Mouse (Mus musculus) liver, adult (tissue): ENCODE measurements around the gene Sept11.

Experiments
- GATA4 ChIP-seq: IDR thresholded peaks from 2 replicates; pipeline ENCODE4 v1.6.1; 2014; ENCODE audit warnings: mild to moderate bottlenecking, low read length; ENCODE audit not compliant: insufficient replicate concordance

Sept11 gene

DNA sequence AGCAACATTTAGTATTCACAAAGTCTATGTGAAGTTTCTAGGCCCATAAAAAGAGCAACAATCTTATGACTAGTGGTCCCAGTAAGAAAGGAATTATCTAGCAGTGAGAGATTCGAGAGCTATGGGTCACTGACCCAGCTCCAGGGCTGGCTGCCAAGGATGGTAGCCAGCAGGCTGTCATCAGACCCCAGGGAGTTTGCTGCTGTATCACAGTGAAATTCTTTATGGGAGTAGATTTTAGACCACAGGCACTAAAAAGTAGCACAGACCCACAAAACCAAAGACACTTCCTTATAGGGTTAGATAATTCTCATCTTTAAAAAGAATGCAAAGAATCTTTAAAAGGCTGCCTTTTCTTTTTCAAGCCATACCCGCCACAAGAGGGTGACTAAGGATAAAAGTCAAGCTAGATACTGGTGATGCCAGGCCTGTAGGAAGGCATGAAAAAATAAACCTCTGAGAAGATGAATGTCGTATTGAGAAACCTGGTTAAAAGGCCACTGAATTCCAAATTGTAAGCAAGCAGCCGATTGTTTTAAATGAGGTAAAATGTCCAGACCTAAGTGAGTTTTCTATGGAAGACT is 8.1 kb upstream of the Sept11 start:
- TF ChIP-seq GATA4: no peak

DNA sequence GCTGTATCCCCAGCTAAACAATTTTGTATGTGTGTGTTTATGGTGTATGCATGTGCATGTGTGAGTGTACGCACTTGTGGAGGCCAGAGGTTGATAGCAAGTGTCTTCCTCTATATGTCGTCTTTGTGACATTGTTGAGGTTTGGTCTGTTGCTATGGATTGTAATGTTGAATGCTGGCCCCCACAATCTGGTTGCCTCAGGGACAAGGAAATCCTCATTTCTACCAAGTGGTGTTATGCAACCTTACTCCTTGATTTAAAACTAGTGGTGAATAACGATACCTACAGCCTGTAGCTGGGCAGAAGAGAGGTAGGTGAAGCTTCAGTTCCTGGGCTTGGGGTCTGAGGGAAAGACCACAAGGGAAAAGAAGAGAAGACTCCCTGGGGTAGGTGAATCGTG is 7.3 kb upstream of the Sept11 start:
- TF ChIP-seq GATA4: no peak

DNA sequence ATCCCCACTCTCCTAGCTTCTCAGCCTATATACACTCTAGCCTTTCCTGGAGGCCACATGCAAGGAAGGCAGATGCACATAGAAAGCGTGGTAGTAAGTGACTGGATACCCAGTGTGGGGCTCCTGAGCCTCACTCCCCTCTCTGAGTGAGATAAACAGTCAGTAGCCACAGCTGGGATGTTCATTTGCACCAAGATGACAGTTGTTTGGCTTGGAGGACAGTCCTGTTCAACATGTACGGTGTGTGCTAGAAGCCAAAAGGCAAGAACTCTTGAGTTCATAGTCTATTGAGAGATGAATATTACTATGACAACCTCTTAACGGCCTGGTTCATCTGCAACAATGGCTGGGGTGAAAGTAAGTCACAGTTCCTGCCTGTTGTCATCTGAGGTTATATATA is 2.0 kb upstream of the Sept11 start:
- TF ChIP-seq GATA4: no peak

DNA sequence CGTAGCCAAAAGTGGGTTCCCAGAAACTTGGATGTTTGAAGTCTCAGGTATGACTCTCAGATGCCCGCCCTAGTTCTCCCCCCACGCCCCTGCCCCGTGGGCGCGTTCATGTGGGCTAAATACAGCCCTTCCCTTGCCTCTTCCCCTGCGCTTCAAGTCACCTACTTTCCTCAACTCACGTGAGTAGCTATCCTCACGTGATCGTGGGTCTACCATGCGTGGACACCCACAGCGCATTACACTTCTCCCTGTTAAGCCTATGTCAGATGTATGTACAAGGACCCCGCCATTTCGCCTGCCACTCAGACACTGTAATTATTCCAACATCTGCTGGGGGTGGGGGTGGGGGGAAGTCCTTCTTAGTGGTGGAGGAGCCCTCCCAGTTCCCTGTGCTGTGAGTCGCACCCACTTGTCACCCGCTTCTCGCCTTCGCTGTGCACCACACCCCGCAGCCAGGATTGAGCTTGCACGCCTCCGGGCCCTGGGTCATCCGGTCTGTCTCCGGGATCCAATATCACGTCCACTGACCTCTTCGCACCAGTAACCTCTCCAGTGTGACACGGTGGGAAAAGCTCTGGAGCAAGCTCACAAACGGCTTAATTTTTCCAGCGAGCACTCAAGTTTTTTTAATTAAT is 973 bp upstream of the Sept11 start:
- no peak for TF ChIP-seq GATA4

- TF ChIP-seq GATA4: no peak
Observed at GRCm38 (mm10) chr5:93093638-93094527, 646 bp downstream of the Sept11 start.

DNA sequence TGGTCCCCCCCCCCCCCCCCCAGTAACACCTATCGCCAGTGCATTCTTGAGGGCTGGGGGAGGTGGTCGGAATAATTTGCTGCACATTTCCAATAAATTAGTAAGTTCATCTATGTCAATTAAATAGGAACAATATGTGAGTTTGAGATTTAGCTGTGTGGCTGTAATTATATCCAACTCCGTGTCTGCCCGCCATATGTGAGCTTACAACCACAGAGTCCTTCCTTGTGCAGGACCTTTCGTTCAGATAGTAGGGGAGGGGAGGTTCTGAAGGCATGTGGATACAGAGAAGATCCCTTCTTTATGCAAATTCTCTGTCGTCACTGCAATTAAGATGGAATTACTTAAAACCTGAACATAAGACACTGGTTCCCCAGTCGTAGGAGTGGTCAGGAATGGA is 2.1 kb downstream of the Sept11 start:
- no peak for TF ChIP-seq GATA4

- TF ChIP-seq GATA4: no peak
Observed at GRCm38 (mm10) chr5:93097204-93097906, 4.1 kb downstream of the Sept11 start.

GRCm38 (mm10) chr5:93098219-93098618 is 5.0 kb downstream of the Sept11 start:
- no peak for TF ChIP-seq GATA4

DNA sequence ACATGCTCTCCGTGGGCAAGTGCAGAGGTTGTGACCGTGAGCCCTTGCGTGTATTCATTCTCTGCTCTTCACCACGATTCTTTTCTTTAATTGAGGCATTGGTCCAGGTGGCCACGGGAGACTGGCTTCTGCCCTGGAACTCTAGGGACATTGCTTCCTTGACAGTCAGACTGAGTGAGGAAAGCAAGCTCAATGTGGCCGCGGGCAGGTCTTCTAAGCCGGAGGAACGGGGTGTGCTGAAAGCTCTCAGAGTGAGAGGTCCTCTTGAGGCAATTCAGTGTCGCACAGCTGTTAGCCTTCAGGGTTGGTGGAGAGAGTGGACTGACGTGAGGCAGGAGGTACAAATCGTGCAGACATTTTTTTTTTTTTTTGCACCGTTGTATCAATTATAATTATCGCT is 5.6 kb downstream of the Sept11 start:
- TF ChIP-seq GATA4: no peak

DNA sequence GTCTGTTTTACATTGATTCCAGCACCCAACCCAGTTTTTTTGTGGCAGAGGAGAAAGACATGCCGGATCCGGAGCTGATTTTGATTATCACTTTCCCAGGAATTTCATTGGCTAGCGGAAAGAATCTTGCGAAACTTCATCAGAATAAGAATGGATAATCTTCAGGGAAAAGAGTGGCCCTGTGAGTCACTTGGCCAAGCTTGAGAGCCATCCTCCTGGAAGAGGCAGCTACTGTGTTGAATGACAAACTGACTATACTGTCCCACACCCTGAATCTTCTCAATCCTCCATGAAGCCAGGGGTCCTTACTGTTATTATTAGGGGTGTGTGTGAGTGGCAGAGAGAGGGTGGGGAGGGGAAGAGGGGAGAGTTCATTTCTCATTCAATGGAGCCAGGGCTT is 7.7 kb downstream of the Sept11 start:
- TF ChIP-seq GATA4: no peak

DNA sequence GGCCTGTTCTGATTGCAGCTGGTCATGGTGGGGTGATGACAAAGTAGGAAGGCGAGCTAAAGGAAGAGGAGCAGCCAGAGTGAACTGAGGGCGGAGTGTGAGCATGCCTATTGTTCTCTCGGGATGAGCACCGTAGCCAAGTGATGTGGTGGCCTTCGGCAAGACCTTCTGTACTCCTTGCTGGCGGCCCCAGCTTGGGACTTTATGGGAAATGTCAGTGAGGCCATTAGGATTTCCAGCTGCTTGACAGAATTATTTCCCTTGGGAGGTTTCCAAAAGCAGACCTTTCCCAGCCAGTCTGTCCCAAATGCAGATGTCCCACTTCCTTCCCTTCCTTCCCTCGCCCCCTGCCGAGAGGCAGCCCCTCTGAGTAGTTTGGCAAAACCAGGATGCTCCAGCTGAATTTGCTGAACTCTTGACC is 8.1 kb downstream of the Sept11 start:
- TF ChIP-seq GATA4: no peak

DNA sequence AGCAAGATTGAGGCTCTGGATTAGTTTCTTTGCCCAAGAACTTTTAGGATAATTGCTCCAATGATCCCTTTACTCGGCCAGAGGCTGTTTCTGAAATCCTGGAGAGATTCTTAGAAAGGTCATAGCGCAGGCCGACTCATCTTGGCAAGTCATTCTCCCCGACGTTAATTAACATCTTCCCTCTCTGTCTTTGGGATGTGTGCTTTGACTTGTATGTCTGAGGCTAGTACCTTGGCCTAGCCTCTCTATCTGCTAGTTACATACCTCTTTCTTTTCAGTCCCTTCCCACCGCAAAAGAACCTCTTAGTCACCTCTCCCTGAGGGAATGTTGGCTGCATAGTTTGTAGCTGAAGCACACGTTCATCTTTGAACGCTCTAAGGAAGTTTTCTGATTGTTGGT is 10.4 kb downstream of the Sept11 start:
- no peak for TF ChIP-seq GATA4

GRCm38 (mm10) chr5:93104987-93105823 is 12.0 kb downstream of the Sept11 start:
- TF ChIP-seq GATA4: no peak

- TF ChIP-seq GATA4: no peak
Observed at GRCm38 (mm10) chr5:93106048-93106447, 12.8 kb downstream of the Sept11 start.

DNA sequence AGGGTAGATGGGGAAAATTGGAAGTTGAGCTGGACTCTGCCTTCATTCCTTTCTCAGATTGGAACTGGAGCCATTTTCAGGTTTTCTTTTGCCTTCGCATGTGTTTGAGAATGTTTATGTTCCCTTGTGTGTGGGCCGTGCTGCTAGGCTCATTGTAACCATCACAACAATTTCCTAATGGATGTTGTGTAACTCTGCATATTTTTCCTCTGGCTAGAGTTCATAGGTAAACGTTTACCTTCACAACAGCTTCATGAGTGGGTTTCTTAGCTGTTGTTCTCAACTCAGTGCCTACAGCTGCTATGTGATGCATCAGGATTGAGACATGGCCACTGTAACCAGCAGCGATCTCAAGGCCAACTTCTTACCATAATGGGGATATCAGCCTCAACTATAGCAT is 15.5 kb downstream of the Sept11 start:
- no peak for TF ChIP-seq GATA4
